Mouse (Mus musculus): Measurements from ENCODE around the gene Sardh. TPM values are rescaled to one million over a fixed set of nuclear protein-coding genes. Genes with fewer than 3 reads are reported as not detected.

Gene Sardh
- total RNA-seq, 2 experiments from 2014 or later = 10.0 to 11.2 TPM

GRCm38 (mm10) chr2:27228809-27229480, 19.2 kb downstream of the Sardh start:
- no peak for DNase-seq (ENCODE audit: low spot score in 2 of 2)

GRCm38 (mm10) chr2:27226572-27226971, 21.6 kb downstream of the Sardh start:
- DNase-seq (ENCODE audit: low spot score in 2 of 2) = no peak

- DNase-seq (ENCODE audit: low spot score in 2 of 2) = peak; percentile 59 to 66
These were observed 25.1 kb downstream of the Sardh start for GRCm38 (mm10) chr2:27223012-27223421.

- no peak for DNase-seq (ENCODE audit: low spot score in 2 of 2)
These were observed 29.6 kb downstream of the Sardh start for GRCm38 (mm10) chr2:27218569-27218968.

GRCm38 (mm10) chr2:27218121-27218544, 30.0 kb downstream of the Sardh start:
- DNase-seq (ENCODE audit: low spot score in 2 of 2) = no peak

- no peak for DNase-seq (ENCODE audit: low spot score in 2 of 2)
These were observed 32.6 kb downstream of the Sardh start for GRCm38 (mm10) chr2:27215537-27215936.

- no peak for DNase-seq (ENCODE audit: low spot score in 2 of 2)
These were observed 35.9 kb downstream of the Sardh start for GRCm38 (mm10) chr2:27211966-27212893.

- DNase-seq (ENCODE audit: low spot score in 2 of 2) = no peak
These were observed 37.4 kb downstream of the Sardh start for GRCm38 (mm10) chr2:27210676-27211210.

GRCm38 (mm10) chr2:27210255-27210654, 37.9 kb downstream of the Sardh start:
- DNase-seq (ENCODE audit: low spot score in 2 of 2) = peak; percentile 49 to 58

GRCm38 (mm10) chr2:27209816-27210215, 38.3 kb downstream of the Sardh start:
- DNase-seq (ENCODE audit: low spot score in 2 of 2) = no peak

GRCm38 (mm10) chr2:27209370-27209769, 38.8 kb downstream of the Sardh start:
- DNase-seq (ENCODE audit: low spot score in 2 of 2) = no peak

GRCm38 (mm10) chr2:27207126-27207525, 41.0 kb downstream of the Sardh start:
- DNase-seq (ENCODE audit: low spot score in 2 of 2) = no peak

GRCm38 (mm10) chr2:27206128-27206797, 41.9 kb downstream of the Sardh start:
- DNase-seq (ENCODE audit: low spot score in 2 of 2) = no peak

- peak; percentile 36 to 44 for DNase-seq (ENCODE audit: low spot score in 2 of 2)
These were observed 42.5 kb downstream of the Sardh start for GRCm38 (mm10) chr2:27205666-27206065.

GRCm38 (mm10) chr2:27200586-27200985, 47.6 kb downstream of the Sardh start:
- no peak for DNase-seq (ENCODE audit: low spot score in 2 of 2)

GRCm38 (mm10) chr2:27198551-27199246, 49.4 kb downstream of the Sardh start:
- no peak for DNase-seq (ENCODE audit: low spot score in 2 of 2)

- no peak for DNase-seq (ENCODE audit: low spot score in 2 of 2)
These were observed 58.1 kb downstream of the Sardh start for GRCm38 (mm10) chr2:27189994-27190393.

GRCm38 (mm10) chr2:27187531-27187930, 60.6 kb downstream of the Sardh start:
- DNase-seq (ENCODE audit: low spot score in 2 of 2) = no peak

- no peak for DNase-seq (ENCODE audit: low spot score in 2 of 2)
These were observed 64.4 kb downstream of the Sardh start for GRCm38 (mm10) chr2:27183734-27184133.

GRCm38 (mm10) chr2:27181907-27182306, 66.2 kb downstream of the Sardh start:
- no peak for DNase-seq (ENCODE audit: low spot score in 2 of 2)

GRCm38 (mm10) chr2:27179101-27179500, 69.0 kb downstream of the Sardh start:
- DNase-seq (ENCODE audit: low spot score in 2 of 2) = no peak
